Mouse (Mus musculus) embryonic facial prominence, embryonic 11.5 days (tissue): ENCODE data around the gene Mum1. TPM values are rescaled to one million over a fixed set of nuclear protein-coding genes. Genes with fewer than 3 reads are reported as not detected.

ENCODE experiments used
- ATAC-seq: fragments of 200-750 bp; cut with Nextera tagmentation; replicated peaks from 2 replicates; pipeline ENCODE4 v1.8.0; 2017; ENCODE audit warnings: low read depth; ENCODE audit not compliant: insufficient number of reproducible peaks, low FRiP score, low TSS enrichment
- DNase-seq: peaks from one replicate; pipeline ENCODE4 v3.0.0-alpha.2; 2015; ENCODE audit warnings: low spot score
- H3K27ac ChIP-seq: fragments of 300-500 bp; sonication (generic); replicated peaks from 2 replicates; pipeline ENCODE4 v1.5.1; 2014; ENCODE audit warnings: mild to moderate bottlenecking, low read depth, low read length, control low read depth
- H3K27me3 ChIP-seq: fragments of 300-500 bp; sonication (generic); 2 replicates; pipeline ENCODE4 v1.6.1; 2014; ENCODE audit warnings: mild to moderate bottlenecking, low read length, moderate library complexity, mixed read lengths; ENCODE audit not compliant: control insufficient read depth, insufficient read depth
- H3K36me3 ChIP-seq: fragments of 300-500 bp; sonication (generic); replicated peaks from 2 replicates; pipeline ENCODE4 v1.6.1; 2014; ENCODE audit warnings: low read depth, mild to moderate bottlenecking, low read length, moderate library complexity, mixed read lengths; ENCODE audit not compliant: control insufficient read depth, insufficient read depth
- H3K4me1 ChIP-seq: fragments of 300-500 bp; sonication (generic); 2 replicates; pipeline ENCODE4 v1.6.1; 2014; ENCODE audit warnings: low read length, mixed read lengths; ENCODE audit not compliant: control insufficient read depth, insufficient read depth
- H3K4me2 ChIP-seq: fragments of 300-500 bp; sonication (generic); 2 replicates; pipeline ENCODE4 v1.6.1; 2014; ENCODE audit warnings: low read depth, mild to moderate bottlenecking, control low read depth, low read length, moderate library complexity
- H3K4me3 ChIP-seq: fragments of 300-500 bp; sonication (generic); 2 replicates; pipeline ENCODE4 v1.5.1; 2014; ENCODE audit warnings: low read depth, low read length, control low read depth
- H3K9ac ChIP-seq: fragments of 300-500 bp; sonication (generic); replicated peaks from 2 replicates; pipeline ENCODE4 v1.6.1; 2014; ENCODE audit warnings: mild to moderate bottlenecking, control low read depth, low read length
- H3K9me3 ChIP-seq: fragments of 300-500 bp; sonication (generic); replicated peaks from 2 replicates; pipeline ENCODE4 v1.6.1; 2016; ENCODE audit warnings: mild to moderate bottlenecking, low read length, inconsistent platforms, mixed read lengths; ENCODE audit not compliant: control insufficient read depth
- WGBS: fragments of 180-500 bp; shearing (Covaris S2); extraction: QIAGEN DNeasy Blood & Tissue Kit; methylation state at CpG from one replicate; pipeline ENCODE4 v1.1.7; 2014; 5-methylcytosine and 5-hydroxymethylcytosine counted together
- polyA plus RNA-seq: library from polyadenylated mRNA; unstranded; fragments of >200 nt; fragmentation: Nextera tagmentation; extraction: Ambion mirVana; gene quantifications from 2 replicates; pipeline ENCODE4 v1.2.1, GENCODE M21; 2014

The Mum1 gene
- polyA plus RNA-seq, 1 experiment from 2014 or later: 94.3 TPM

- Histone ChIP-seq H3K9ac (no peak overlapping the region), H3K4me2 (no peak overlapping the region), H3K4me1 (peaks cover under 1% of the 10 kb centered on the region), H3K9me3 (no peaks in the 10 kb centered on the region), H3K27me3 (no peaks in the 10 kb centered on the region), H3K27ac (no peak overlapping the region), H3K36me3 (peaks cover 11% of the 10 kb centered on the region), H3K4me3 (no peak overlapping the region)
- WGBS: 92% methylated on average over 26 of the region's 26 CpGs
- no peak for DNase-seq
- ATAC-seq: no peak
Observed at GRCm38 (mm10) chr10:80254331-80255297, 28.4 kb downstream of the Mum1 start.

GRCm38 (mm10) chr10:80255881-80256535 is 29.8 kb downstream of the Mum1 start:
- DNase-seq (no peak), ATAC-seq (no peak)
- Histone ChIP-seq H3K27me3 (no peaks in the 10 kb centered on the region), H3K36me3 (peaks cover 11% of the 10 kb centered on the region), H3K4me2 (no peak overlapping the region), H3K4me3 (no peak overlapping the region), H3K9ac (no peak overlapping the region), H3K27ac (no peak overlapping the region), H3K4me1 (peaks cover 9% of the 10 kb centered on the region), H3K9me3 (no peaks in the 10 kb centered on the region)
- 84% methylated on average over 5 of the region's 5 CpGs for WGBS

- H3K4me3 ChIP-seq: no peak overlapping the region
- peaks cover 9% of the 10 kb centered on the region for H3K4me1 ChIP-seq
- no peak for ATAC-seq
- H3K27ac ChIP-seq: no peak overlapping the region
- no peak overlapping the region for H3K9ac ChIP-seq
- no peak for DNase-seq
- no peaks in the 10 kb centered on the region for H3K27me3 ChIP-seq
- H3K4me2 ChIP-seq: no peak overlapping the region
- WGBS: 81% methylated on average over 2 of the region's 2 CpGs
- no peaks in the 10 kb centered on the region for H3K9me3 ChIP-seq
- H3K36me3 ChIP-seq: peaks cover 11% of the 10 kb centered on the region
Observed at GRCm38 (mm10) chr10:80257936-80258335, 31.7 kb downstream of the Mum1 start.

- H3K9me3 ChIP-seq: no peaks in the 10 kb centered on the region
- ATAC-seq (no peak), DNase-seq (no peak)
- H3K27me3 ChIP-seq: no peaks in the 10 kb centered on the region
- peaks cover 9% of the 10 kb centered on the region for H3K4me1 ChIP-seq
- H3K36me3 ChIP-seq: peaks cover 11% of the 10 kb centered on the region
- WGBS: 87% methylated on average over 14 of the region's 14 CpGs
- H3K4me3 ChIP-seq: no peak overlapping the region; the same call in 1 of the 2 replicates
- H3K4me2 ChIP-seq: no peak overlapping the region
- no peak overlapping the region for H3K27ac ChIP-seq
- no peak overlapping the region for H3K9ac ChIP-seq
Observed at GRCm38 (mm10) chr10:80258752-80259462, 32.7 kb downstream of the Mum1 start.

GRCm38 (mm10) chr10:80259463-80259805 is 33.2 kb downstream of the Mum1 start:
- Histone ChIP-seq H3K4me1 (peaks cover 9% of the 10 kb centered on the region), H3K4me3 (no peak overlapping the region; the same call in none of the 2 replicates), H3K36me3 (peaks cover 11% of the 10 kb centered on the region), H3K9me3 (no peaks in the 10 kb centered on the region), H3K4me2 (peak overlapping the region; percentile 90), H3K27me3 (no peaks in the 10 kb centered on the region), H3K27ac (no peak overlapping the region), H3K9ac (no peak overlapping the region)
- DNase-seq: no peak
- 79% methylated on average over 6 of the region's 6 CpGs for WGBS
- ATAC-seq: no peak

GRCm38 (mm10) chr10:80259861-80260641 is 33.8 kb downstream of the Mum1 start:
- peak overlapping the region; percentile 91 for H3K27ac ChIP-seq
- peak overlapping the region; percentile 44 for H3K4me3 ChIP-seq
- H3K27me3 ChIP-seq: no peaks in the 10 kb centered on the region
- peak overlapping the region; percentile 90 for H3K4me2 ChIP-seq
- H3K9me3 ChIP-seq: no peaks in the 10 kb centered on the region
- 9% methylated on average over 19 of the region's 19 CpGs for WGBS
- DNase-seq (peak; percentile 48), ATAC-seq (no peak)
- peaks cover 9% of the 10 kb centered on the region for H3K36me3 ChIP-seq
- peak overlapping the region; percentile 69 for H3K9ac ChIP-seq
- H3K4me1 ChIP-seq: peaks cover 9% of the 10 kb centered on the region

GRCm38 (mm10) chr10:80260642-80261584 is 34.7 kb downstream of the Mum1 start, which contains the start of the genes Gamt and Dazap1:
Gamt (minus strand) TSS chr10:80261012.
Dazap1 (plus strand) TSS chr10:80261486.
- peak within 1 kb of the TSS; percentile 69 for H3K9ac ChIP-seq
- WGBS: under 1% methylated on average over 46 of the region's 49 CpGs
- H3K27me3 ChIP-seq: no peaks in the 10 kb centered on the region
- H3K27ac ChIP-seq: peak within 1 kb of the TSS; percentile 91
- peak within 1 kb of the TSS; percentile 90 for H3K4me2 ChIP-seq
- H3K9me3 ChIP-seq: no peaks in the 10 kb centered on the region
- H3K36me3 ChIP-seq: peaks cover 4% of the 10 kb centered on the region
- peak within 1 kb of the TSS; percentile 44 for H3K4me3 ChIP-seq
- peak; percentile 89 for ATAC-seq
- peak; percentile 98 for DNase-seq
- H3K4me1 ChIP-seq: peaks cover 9% of the 10 kb centered on the region
